Mouse (Mus musculus): Measurements from ENCODE around the gene Abcc5.
A peak's percentile ranks its signal among the peaks of the same experiment; 100 is the strongest.
"Not testable (repeated sequence)": the region's sequence is repeated elsewhere in the genome, so short reads cannot be mapped to it uniquely, and the experiment has no call there.

Gene Abcc5

GRCm38 (mm10) chr16:20422938-20423730 lies 3.1 kb downstream of the Abcc5 start:
- peak; percentile 12 for DNase-seq (ENCODE audit: low read depth, low spot score)

- no peak for DNase-seq (ENCODE audit: low read depth, low spot score)
Measured at GRCm38 (mm10) chr16:20418054-20418453, 8.1 kb downstream of the Abcc5 start.

GRCm38 (mm10) chr16:20416262-20416661 lies 9.9 kb downstream of the Abcc5 start:
- DNase-seq (ENCODE audit: low read depth, low spot score): no peak

- no peak for DNase-seq (ENCODE audit: low read depth, low spot score)
Measured at GRCm38 (mm10) chr16:20415804-20416203, 10.4 kb downstream of the Abcc5 start.

- no peak for DNase-seq (ENCODE audit: low read depth, low spot score)
Measured at GRCm38 (mm10) chr16:20415211-20415610, 11.0 kb downstream of the Abcc5 start.

GRCm38 (mm10) chr16:20413870-20414331 lies 12.3 kb downstream of the Abcc5 start:
- DNase-seq (ENCODE audit: low read depth, low spot score): no peak

- no peak for DNase-seq (ENCODE audit: low read depth, low spot score)
Measured at GRCm38 (mm10) chr16:20411958-20412570, 14.1 kb downstream of the Abcc5 start.

- no peak for DNase-seq (ENCODE audit: low read depth, low spot score)
Measured at GRCm38 (mm10) chr16:20405335-20405734, 20.9 kb downstream of the Abcc5 start.

GRCm38 (mm10) chr16:20403327-20403726 lies 22.9 kb downstream of the Abcc5 start:
- DNase-seq (ENCODE audit: low read depth, low spot score): no peak

GRCm38 (mm10) chr16:20401592-20401991 lies 24.6 kb downstream of the Abcc5 start:
- no peak for DNase-seq (ENCODE audit: low read depth, low spot score)

- DNase-seq (ENCODE audit: low read depth, low spot score): no peak
Measured at GRCm38 (mm10) chr16:20400707-20401591, 25.2 kb downstream of the Abcc5 start.

- no peak for DNase-seq (ENCODE audit: low read depth, low spot score)
Measured at GRCm38 (mm10) chr16:20396851-20397250, 29.3 kb downstream of the Abcc5 start.

- no peak for DNase-seq (ENCODE audit: low read depth, low spot score)
Measured at GRCm38 (mm10) chr16:20395216-20395907, 30.8 kb downstream of the Abcc5 start.

- DNase-seq (ENCODE audit: low read depth, low spot score): no peak
Measured at GRCm38 (mm10) chr16:20391753-20392152, 34.4 kb downstream of the Abcc5 start.

GRCm38 (mm10) chr16:20390233-20390632 lies 36.0 kb downstream of the Abcc5 start:
- DNase-seq (ENCODE audit: low read depth, low spot score): no peak

- DNase-seq (ENCODE audit: low read depth, low spot score): no peak
Measured at GRCm38 (mm10) chr16:20381031-20381430, 45.2 kb downstream of the Abcc5 start.

GRCm38 (mm10) chr16:20375341-20375740 lies 50.9 kb downstream of the Abcc5 start:
- DNase-seq (ENCODE audit: low read depth, low spot score): no peak

GRCm38 (mm10) chr16:20371731-20372130 lies 54.5 kb downstream of the Abcc5 start:
- peak; percentile 5 for DNase-seq (ENCODE audit: low read depth, low spot score)

- no peak for DNase-seq (ENCODE audit: low read depth, low spot score)
Measured at GRCm38 (mm10) chr16:20368221-20368620, 58.0 kb downstream of the Abcc5 start.

- DNase-seq (ENCODE audit: low read depth, low spot score): no peak
Measured at GRCm38 (mm10) chr16:20362121-20362520, 64.1 kb downstream of the Abcc5 start.

- not testable (repeated sequence) for DNase-seq (ENCODE audit: low read depth, low spot score)
Measured at GRCm38 (mm10) chr16:20361496-20361895, 64.7 kb downstream of the Abcc5 start.
